Mouse (Mus musculus) embryonic facial prominence, embryonic 11.5 days (tissue): Measurements from ENCODE around the gene Ugcg. TPM values are rescaled to one million over a fixed set of nuclear protein-coding genes. Genes with fewer than 3 reads are reported as not detected.

Source experiments
- ATAC-seq: fragments of 200-750 bp; cut with Nextera tagmentation; replicated peaks from 2 replicates; pipeline ENCODE4 v1.8.0; 2017; ENCODE audit warnings: low read depth; ENCODE audit not compliant: insufficient number of reproducible peaks, low FRiP score, low TSS enrichment
- DNase-seq: peaks from one replicate; pipeline ENCODE4 v3.0.0-alpha.2; 2015; ENCODE audit warnings: low spot score
- H3K27ac ChIP-seq: fragments of 300-500 bp; sonication (generic); replicated peaks from 2 replicates; pipeline ENCODE4 v1.5.1; 2014; ENCODE audit warnings: mild to moderate bottlenecking, low read depth, low read length, control low read depth
- H3K27me3 ChIP-seq: fragments of 300-500 bp; sonication (generic); 2 replicates; pipeline ENCODE4 v1.6.1; 2014; ENCODE audit warnings: mild to moderate bottlenecking, low read length, moderate library complexity, mixed read lengths; ENCODE audit not compliant: control insufficient read depth, insufficient read depth
- H3K36me3 ChIP-seq: fragments of 300-500 bp; sonication (generic); replicated peaks from 2 replicates; pipeline ENCODE4 v1.6.1; 2014; ENCODE audit warnings: low read depth, mild to moderate bottlenecking, low read length, moderate library complexity, mixed read lengths; ENCODE audit not compliant: control insufficient read depth, insufficient read depth
- H3K4me1 ChIP-seq: fragments of 300-500 bp; sonication (generic); 2 replicates; pipeline ENCODE4 v1.6.1; 2014; ENCODE audit warnings: low read length, mixed read lengths; ENCODE audit not compliant: control insufficient read depth, insufficient read depth
- H3K4me2 ChIP-seq: fragments of 300-500 bp; sonication (generic); 2 replicates; pipeline ENCODE4 v1.6.1; 2014; ENCODE audit warnings: low read depth, mild to moderate bottlenecking, control low read depth, low read length, moderate library complexity
- H3K4me3 ChIP-seq: fragments of 300-500 bp; sonication (generic); 2 replicates; pipeline ENCODE4 v1.5.1; 2014; ENCODE audit warnings: low read depth, low read length, control low read depth
- H3K9ac ChIP-seq: fragments of 300-500 bp; sonication (generic); replicated peaks from 2 replicates; pipeline ENCODE4 v1.6.1; 2014; ENCODE audit warnings: mild to moderate bottlenecking, control low read depth, low read length
- H3K9me3 ChIP-seq: fragments of 300-500 bp; sonication (generic); replicated peaks from 2 replicates; pipeline ENCODE4 v1.6.1; 2016; ENCODE audit warnings: mild to moderate bottlenecking, low read length, inconsistent platforms, mixed read lengths; ENCODE audit not compliant: control insufficient read depth
- WGBS: fragments of 180-500 bp; shearing (Covaris S2); extraction: QIAGEN DNeasy Blood & Tissue Kit; methylation state at CpG from one replicate; pipeline ENCODE4 v1.1.7; 2014; 5-methylcytosine and 5-hydroxymethylcytosine counted together
- polyA plus RNA-seq: library from polyadenylated mRNA; unstranded; fragments of >200 nt; fragmentation: Nextera tagmentation; extraction: Ambion mirVana; gene quantifications from 2 replicates; pipeline ENCODE4 v1.2.1, GENCODE M21; 2014

Gene Ugcg
- polyA plus RNA-seq, 1 experiment from 2014 or later, result 11.8 TPM

DNA sequence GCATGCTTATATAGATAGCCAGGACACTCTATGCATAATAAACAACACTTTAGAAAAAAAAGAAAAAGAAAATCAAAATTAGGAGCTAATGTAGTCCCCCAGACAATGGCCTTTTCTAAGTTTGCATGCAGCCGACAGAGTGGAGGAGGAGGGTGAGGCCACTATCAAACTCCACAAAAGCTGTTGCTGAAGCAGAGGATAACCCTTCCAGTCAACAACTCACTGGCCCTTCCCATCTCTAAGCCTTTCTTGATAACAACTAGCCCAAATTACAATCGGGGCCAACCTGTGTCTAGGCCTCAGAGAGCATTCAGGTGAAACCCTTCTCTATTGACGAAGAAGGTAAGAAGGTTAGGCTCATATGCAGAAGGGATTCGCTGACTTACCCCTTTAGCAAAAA lies 56.7 kb downstream of the Ugcg start:
- no peak for DNase-seq
- ATAC-seq, result no peak
- Histone ChIP-seq H3K9ac (no peak overlapping the region), H3K4me2 (no peak overlapping the region), H3K36me3 (no peaks in the 10 kb centered on the region), H3K4me1 (no peaks in the 10 kb centered on the region), H3K4me3 (no peak overlapping the region), H3K27me3 (no peaks in the 10 kb centered on the region), H3K9me3 (no peaks in the 10 kb centered on the region), H3K27ac (no peak overlapping the region)
- WGBS, result 90% methylated on average over 4 of the region's 4 CpGs

GRCm38 (mm10) chr4:59247545-59247944 lies 58.5 kb downstream of the Ugcg start:
- Histone ChIP-seq H3K9ac (no peak overlapping the region), H3K27me3 (no peaks in the 10 kb centered on the region), H3K4me1 (no peaks in the 10 kb centered on the region), H3K27ac (no peak overlapping the region), H3K4me3 (no peak overlapping the region), H3K4me2 (no peak overlapping the region), H3K9me3 (no peaks in the 10 kb centered on the region), H3K36me3 (no peaks in the 10 kb centered on the region)
- DNase-seq, result no peak
- ATAC-seq, result no peak
- 69% methylated on average over 1 of the region's 1 CpGs for WGBS

- no peaks in the 10 kb centered on the region for H3K4me1 ChIP-seq
- no peak overlapping the region for H3K4me2 ChIP-seq
- no peaks in the 10 kb centered on the region for H3K36me3 ChIP-seq
- no peaks in the 10 kb centered on the region for H3K27me3 ChIP-seq
- no peak overlapping the region for H3K27ac ChIP-seq
- ATAC-seq (no peak), DNase-seq (no peak)
- H3K9me3 ChIP-seq, result no peaks in the 10 kb centered on the region
- H3K9ac ChIP-seq, result no peak overlapping the region
- no peak overlapping the region for H3K4me3 ChIP-seq
Observed at GRCm38 (mm10) chr4:59248035-59248434, 59.0 kb downstream of the Ugcg start.

GRCm38 (mm10) chr4:59252386-59253054 lies 63.5 kb downstream of the Ugcg start:
- no peaks in the 10 kb centered on the region for H3K9me3 ChIP-seq
- no peak overlapping the region for H3K9ac ChIP-seq
- no peak overlapping the region for H3K27ac ChIP-seq
- DNase-seq, result no peak
- no peaks in the 10 kb centered on the region for H3K27me3 ChIP-seq
- no peaks in the 10 kb centered on the region for H3K4me1 ChIP-seq
- no peak overlapping the region for H3K4me2 ChIP-seq
- 77% methylated on average over 6 of the region's 6 CpGs for WGBS
- no peaks in the 10 kb centered on the region for H3K36me3 ChIP-seq
- ATAC-seq, result no peak
- H3K4me3 ChIP-seq, result no peak overlapping the region

DNA sequence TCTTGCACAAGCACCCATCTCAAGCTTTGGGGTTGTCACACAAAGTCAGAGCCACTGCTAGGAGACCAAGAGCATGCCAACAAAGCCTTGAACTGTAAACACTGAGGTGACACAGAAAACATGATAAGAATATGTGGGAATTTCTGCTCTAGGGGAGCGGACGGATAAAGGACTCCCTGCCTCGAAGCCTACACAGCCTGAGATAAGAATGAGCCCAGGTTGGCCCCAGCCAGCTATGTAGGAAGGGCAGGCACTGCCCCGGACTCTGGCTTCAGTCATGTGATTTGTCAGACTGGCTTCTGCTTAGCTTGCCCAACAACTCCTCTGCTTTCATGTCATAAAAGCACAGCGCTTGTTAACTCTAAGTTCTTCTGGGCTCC lies 64.0 kb downstream of the Ugcg start:
- ATAC-seq, result no peak
- 89% methylated on average over 5 of the region's 5 CpGs for WGBS
- no peak overlapping the region for H3K4me2 ChIP-seq
- no peak overlapping the region for H3K9ac ChIP-seq
- DNase-seq, result no peak
- H3K4me3 ChIP-seq, result no peak overlapping the region
- no peaks in the 10 kb centered on the region for H3K27me3 ChIP-seq
- H3K36me3 ChIP-seq, result no peaks in the 10 kb centered on the region
- H3K27ac ChIP-seq, result no peak overlapping the region
- H3K4me1 ChIP-seq, result no peaks in the 10 kb centered on the region
- H3K9me3 ChIP-seq, result no peaks in the 10 kb centered on the region

- 87% methylated on average over 6 of the region's 6 CpGs for WGBS
- no peaks in the 10 kb centered on the region for H3K36me3 ChIP-seq
- H3K9me3 ChIP-seq, result no peaks in the 10 kb centered on the region
- H3K27me3 ChIP-seq, result no peaks in the 10 kb centered on the region
- H3K4me1 ChIP-seq, result no peaks in the 10 kb centered on the region
- H3K4me2 ChIP-seq, result no peak overlapping the region
- no peak for ATAC-seq
- H3K27ac ChIP-seq, result no peak overlapping the region
- no peak for DNase-seq
- H3K4me3 ChIP-seq, result no peak overlapping the region
- no peak overlapping the region for H3K9ac ChIP-seq
Observed at GRCm38 (mm10) chr4:59254397-59254796, 65.3 kb downstream of the Ugcg start.

GRCm38 (mm10) chr4:59255988-59256387 lies 66.9 kb downstream of the Ugcg start:
- H3K4me3 ChIP-seq, result no peak overlapping the region
- no peak for DNase-seq
- no peaks in the 10 kb centered on the region for H3K4me1 ChIP-seq
- no peaks in the 10 kb centered on the region for H3K27me3 ChIP-seq
- no peak overlapping the region for H3K4me2 ChIP-seq
- no peaks in the 10 kb centered on the region for H3K36me3 ChIP-seq
- H3K9me3 ChIP-seq, result no peaks in the 10 kb centered on the region
- no peak overlapping the region for H3K27ac ChIP-seq
- H3K9ac ChIP-seq, result no peak overlapping the region
- 73% methylated on average over 5 of the region's 5 CpGs for WGBS
- no peak for ATAC-seq

DNA sequence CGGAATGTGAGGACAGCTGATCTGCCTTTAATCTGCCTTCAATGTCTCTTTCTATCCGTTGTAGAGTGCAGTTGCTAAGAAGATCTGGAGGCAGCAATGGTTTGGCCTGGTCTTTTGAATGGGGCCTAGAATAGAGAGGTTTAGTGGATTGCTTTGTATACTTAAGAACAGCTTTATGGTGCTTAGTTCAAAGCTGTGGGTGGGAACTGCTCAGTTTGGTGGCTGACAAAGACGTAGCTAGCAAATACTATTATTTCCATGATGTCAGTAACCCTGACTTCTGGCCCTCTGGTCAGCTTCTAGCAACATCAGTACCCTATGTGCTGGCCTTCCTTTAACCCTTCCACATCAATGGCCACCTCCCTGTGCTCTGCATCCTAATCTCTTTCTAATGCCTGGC lies 68.8 kb downstream of the Ugcg start:
- WGBS, result 59% methylated on average over 3 of the region's 3 CpGs
- H3K4me2 ChIP-seq, result no peak overlapping the region

More for the DNA sequence above, 68.8 kb downstream of the Ugcg start:
- Histone ChIP-seq H3K4me1 (no peaks in the 10 kb centered on the region), H3K9ac (no peak overlapping the region), H3K36me3 (no peaks in the 10 kb centered on the region), H3K9me3 (no peaks in the 10 kb centered on the region), H3K27me3 (no peaks in the 10 kb centered on the region), H3K27ac (no peak overlapping the region), H3K4me3 (no peak overlapping the region)
- DNase-seq, result no peak
- ATAC-seq, result no peak
